Mouse (Mus musculus) C2C12 (cell line): Measurements from ENCODE around the gene Heatr5b.

Experiments used
- CTCF ChIP-seq: IDR thresholded peaks from one replicate; pipeline ENCODE4 v1.5.1; 2011; ENCODE audit not compliant: control insufficient read depth, insufficient read depth, insufficient read length
- FOSL1 ChIP-seq: IDR thresholded peaks from one replicate; pipeline ENCODE4 v1.8.0; 2011; ENCODE audit warnings: mild to moderate bottlenecking, low read length; ENCODE audit not compliant: poor library complexity, insufficient read depth, severe bottlenecking
- MAX ChIP-seq: IDR thresholded peaks from one replicate; pipeline ENCODE4 v1.6.1; 2011; ENCODE audit warnings: mild to moderate bottlenecking, control low read depth
- MYOD1 ChIP-seq: IDR thresholded peaks from one replicate; pipeline ENCODE4 v1.6.1; 2011; ENCODE audit warnings: low read depth; ENCODE audit not compliant: control insufficient read depth, insufficient read length
- MYOG ChIP-seq: IDR thresholded peaks from one replicate; pipeline ENCODE4 v1.6.1; 2011; ENCODE audit not compliant: control insufficient read depth, insufficient read length; ENCODE audit errors: extremely low read depth
- USF1 ChIP-seq: IDR thresholded peaks from one replicate; pipeline ENCODE4 v1.6.1; 2011; ENCODE audit warnings: low read depth, mild to moderate bottlenecking, control low read depth, moderate library complexity

- TF ChIP-seq CTCF = no peak
- no peak for TF ChIP-seq USF1
- TF ChIP-seq MYOD1 = no peak
- no peak for TF ChIP-seq FOSL1
- TF ChIP-seq MAX = no peak
- TF ChIP-seq MYOG = no peak
These were observed 132.2 kb downstream of the Heatr5b start for GRCm38 (mm10) chr17:78702988-78703387.
